Mouse (Mus musculus) heart, embryonic 14.5 days (tissue): ENCODE data around the gene Dusp12. TPM values are rescaled to one million over a fixed set of nuclear protein-coding genes. Genes with fewer than 3 reads are reported as not detected.

Experiments used
- ATAC-seq: fragments of 200-750 bp; cut with Nextera tagmentation; 2 replicates; pipeline ENCODE4 v1.8.0; 2017; ENCODE audit warnings: low read depth, moderate TSS enrichment; ENCODE audit not compliant: insufficient number of reproducible peaks, insufficient read depth, low FRiP score
- H3K27ac ChIP-seq, 2 experiments: fragments of 200-500 bp in 1 of 2; fragments of 300-500 bp in 1 of 2; sonication (generic) in 1 of 2; replicated peaks in 1 of 2; 2 replicates each; pipeline ENCODE4 v1.5.1; 2012 to 2014; ENCODE audit warnings: low read depth in 2 of 2, low read length in 2 of 2, control low read depth in 1 of 2, mild to moderate bottlenecking in 1 of 2, mixed read lengths in 1 of 2; ENCODE audit not compliant: control insufficient read depth in 1 of 2, insufficient read depth in 1 of 2
- H3K27me3 ChIP-seq: fragments of 300-500 bp; sonication (generic); 2 replicates; pipeline ENCODE4 v1.6.1; 2014; ENCODE audit warnings: mild to moderate bottlenecking, low read length, control low read depth; ENCODE audit not compliant: control insufficient read depth, insufficient read depth
- H3K36me3 ChIP-seq: fragments of 300-500 bp; sonication (generic); 2 replicates; pipeline ENCODE4 v1.6.1; 2014; ENCODE audit warnings: mild to moderate bottlenecking, control low read depth, low read length, mixed read lengths; ENCODE audit not compliant: control insufficient read depth, insufficient read depth
- H3K4me1 ChIP-seq, 2 experiments: fragments of 200-500 bp in 1 of 2; fragments of 300-500 bp in 1 of 2; sonication (generic) in 1 of 2; 2 replicates each; pipeline ENCODE4 v1.6.1; 2012 to 2014; ENCODE audit warnings: low read length in 2 of 2, control low read depth in 1 of 2, mixed read lengths in 1 of 2; ENCODE audit not compliant: control insufficient read depth in 2 of 2, insufficient read depth in 2 of 2
- H3K4me2 ChIP-seq: fragments of 300-500 bp; sonication (generic); 2 replicates; pipeline ENCODE4 v1.6.1; 2014; ENCODE audit warnings: mild to moderate bottlenecking, low read length
- H3K4me3 ChIP-seq, 2 experiments: fragments of 200-500 bp in 1 of 2; fragments of 300-500 bp in 1 of 2; sonication (generic) in 1 of 2; 2 replicates each; pipeline ENCODE4 v1.5.1; 2012 to 2014; ENCODE audit warnings: low read length in 2 of 2, mild to moderate bottlenecking in 2 of 2, control low read depth in 1 of 2, low read depth in 1 of 2, moderate library complexity in 1 of 2; ENCODE audit not compliant: control insufficient read depth in 1 of 2, insufficient read depth in 1 of 2
- H3K9ac ChIP-seq: fragments of 300-500 bp; sonication (generic); 2 replicates; pipeline ENCODE4 v1.6.1; 2014; ENCODE audit warnings: mild to moderate bottlenecking, low read length
- H3K9me3 ChIP-seq: fragments of 300-500 bp; sonication (generic); 2 replicates; pipeline ENCODE4 v1.6.1; 2016; ENCODE audit warnings: low read length, control low read depth; ENCODE audit not compliant: control insufficient read depth
- WGBS: fragments of 180-500 bp; shearing (Covaris S2); extraction: QIAGEN DNeasy Blood & Tissue Kit; methylation state at CpG from one replicate; pipeline ENCODE4 v1.1.7; 2014; 5-methylcytosine and 5-hydroxymethylcytosine counted together
- polyA plus RNA-seq: library from polyadenylated mRNA; unstranded; fragments of >200 nt; fragmentation: Nextera tagmentation; extraction: Ambion mirVana; gene quantifications from 2 replicates; pipeline ENCODE4 v1.2.1, GENCODE M21; 2014

Gene Dusp12
- polyA plus RNA-seq, 1 experiment from 2014 or later, result 27.5 TPM

DNA sequence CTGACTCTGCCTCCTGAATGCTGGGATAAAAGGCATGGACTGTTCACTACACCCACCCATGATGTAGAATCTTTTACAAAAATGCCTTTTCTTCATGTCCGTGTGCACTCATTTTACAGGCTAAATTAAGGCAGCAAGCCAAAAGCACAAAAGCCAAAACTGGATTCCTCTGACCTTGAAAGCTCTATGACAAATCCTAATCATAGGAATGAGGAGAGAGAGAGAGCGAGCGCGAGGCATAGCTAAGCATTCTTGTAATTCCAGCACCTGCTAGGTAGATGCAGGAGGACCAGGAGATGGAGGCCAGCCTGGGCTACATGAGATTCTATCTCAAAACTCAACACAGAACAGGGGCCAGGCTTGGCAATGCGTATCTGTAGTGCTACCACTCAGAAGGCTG is 8.4 kb downstream of the Dusp12 start:
- peaks cover 74% of the 10 kb centered on the region for H3K36me3 ChIP-seq
- H3K27me3 ChIP-seq, result no peaks in the 10 kb centered on the region

DNA sequence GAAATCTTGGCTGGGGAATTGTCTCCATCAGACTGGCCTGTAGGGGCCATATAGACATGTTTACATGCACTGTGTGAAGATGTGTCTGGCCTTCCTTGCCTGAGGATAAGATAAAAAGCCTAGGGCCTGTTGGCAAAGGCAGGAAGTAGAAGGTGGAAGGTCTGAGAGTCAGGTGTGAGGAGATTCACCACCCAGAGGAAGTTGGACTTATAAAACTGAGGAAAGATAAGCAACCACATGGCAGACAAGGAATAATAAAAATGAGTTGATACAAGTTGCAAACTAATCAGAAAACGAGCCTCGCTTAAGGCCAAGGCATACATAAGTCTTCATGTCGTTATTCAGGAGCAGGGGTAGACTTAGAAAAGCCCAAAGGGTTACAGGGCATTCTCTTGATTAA is 9.7 kb downstream of the Dusp12 start:
- no peaks in the 10 kb centered on the region for H3K27me3 ChIP-seq
- no peaks in the 10 kb centered on the region; a peak in 1 of 4 replicates for H3K4me1 ChIP-seq
- no peak overlapping the region for H3K4me3 ChIP-seq
- no peak overlapping the region for H3K4me2 ChIP-seq
- H3K9ac ChIP-seq, result no peak overlapping the region
- WGBS, result 84% methylated on average over 3 of the region's 3 CpGs
- ATAC-seq, result no peak
- H3K36me3 ChIP-seq, result peaks cover 72% of the 10 kb centered on the region
- no peak overlapping the region for H3K27ac ChIP-seq
- no peaks in the 10 kb centered on the region for H3K9me3 ChIP-seq

More for the DNA sequence above, 8.4 kb downstream of the Dusp12 start:
- H3K27ac ChIP-seq, result 0 out of 4 replicates have a peak overlapping the region, but pooled peaks of 1 of the 2 experiments have one; percentile 14
- H3K4me1 ChIP-seq, result no peaks in the 10 kb centered on the region; a peak in 1 of 4 replicates
- no peak overlapping the region for H3K4me2 ChIP-seq
- H3K9me3 ChIP-seq, result no peaks in the 10 kb centered on the region
- 40% methylated on average over 5 of the region's 5 CpGs for WGBS
- ATAC-seq, result no peak
- no peak overlapping the region for H3K4me3 ChIP-seq
- H3K9ac ChIP-seq, result no peak overlapping the region

- Histone ChIP-seq H3K27ac (no peak overlapping the region), H3K36me3 (peaks cover 46% of the 10 kb centered on the region), H3K4me2 (no peak overlapping the region), H3K27me3 (no peaks in the 10 kb centered on the region), H3K9ac (no peak overlapping the region), H3K4me3 (no peak overlapping the region), H3K9me3 (no peaks in the 10 kb centered on the region), H3K4me1 (peaks cover 0 to under 1% of the 10 kb centered on the region in 2 experiments; a peak in 2 of 4 replicates)
- WGBS, result 95% methylated on average over 2 of the region's 2 CpGs
- no peak for ATAC-seq
Measured at GRCm38 (mm10) chr1:170871961-170872360, 13.4 kb downstream of the Dusp12 start.

DNA sequence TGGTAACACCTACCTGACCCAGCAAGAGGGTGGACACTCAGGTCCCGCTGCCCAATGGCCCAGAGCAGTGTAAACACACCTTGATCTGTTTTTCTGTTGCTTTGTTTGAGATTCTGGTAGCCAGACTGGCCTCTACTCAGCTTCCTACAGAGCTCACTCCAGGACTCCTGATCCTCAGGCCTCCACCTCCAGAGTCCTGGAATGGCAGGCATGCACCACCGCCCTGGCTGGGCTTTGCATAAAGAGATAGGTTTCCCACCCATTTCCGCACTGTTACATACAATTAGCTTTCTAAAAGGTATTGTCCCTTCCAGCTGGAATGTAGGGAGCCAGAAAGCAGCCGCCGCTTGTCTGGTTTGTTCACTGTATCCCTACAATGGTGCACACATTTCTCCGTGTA is 13.9 kb downstream of the Dusp12 start:
- H3K4me2 ChIP-seq, result no peak overlapping the region
- H3K9ac ChIP-seq, result no peak overlapping the region
- H3K4me1 ChIP-seq, result peaks cover 0 to 6% of the 10 kb centered on the region in 2 experiments; a peak in 2 of 4 replicates
- peaks cover 40% of the 10 kb centered on the region for H3K36me3 ChIP-seq
- 82% methylated on average over 6 of the region's 6 CpGs for WGBS
- ATAC-seq, result no peak
- no peak overlapping the region for H3K27ac ChIP-seq
- H3K27me3 ChIP-seq, result no peaks in the 10 kb centered on the region
- no peak overlapping the region for H3K4me3 ChIP-seq
- H3K9me3 ChIP-seq, result no peaks in the 10 kb centered on the region

DNA sequence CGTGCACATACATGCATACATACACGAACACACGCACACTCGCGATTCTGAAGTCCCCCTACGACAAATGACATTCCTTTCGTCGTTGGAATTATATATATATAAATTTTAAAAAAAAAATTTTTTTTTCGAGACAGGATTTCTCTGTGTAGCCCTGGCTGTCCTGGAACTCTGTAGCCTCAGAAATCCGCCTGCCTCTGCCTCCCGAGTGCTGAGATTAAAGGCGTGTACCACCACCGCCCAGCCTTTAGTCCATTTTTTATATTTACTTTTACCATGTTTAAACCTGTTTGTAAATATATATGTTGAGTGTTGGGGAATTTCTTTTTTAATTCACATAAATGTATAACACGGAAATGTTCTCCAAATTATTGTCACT is 16.4 kb downstream of the Dusp12 start:
- H3K4me1 ChIP-seq, result peaks cover 2 to 17% of the 10 kb centered on the region in 2 experiments; a peak in 3 of 4 replicates
- WGBS, result 16% methylated on average over 14 of the region's 14 CpGs
- H3K9ac ChIP-seq, result peak overlapping the region; percentile 91
- peak overlapping the region; percentile 55 to 89 for H3K4me3 ChIP-seq
- H3K36me3 ChIP-seq, result peaks cover 16% of the 10 kb centered on the region
- no peaks in the 10 kb centered on the region for H3K27me3 ChIP-seq
- peak overlapping the region; percentile 93 for H3K4me2 ChIP-seq
- H3K27ac ChIP-seq, result no peak overlapping the region
- no peak for ATAC-seq
- H3K9me3 ChIP-seq, result no peaks in the 10 kb centered on the region

DNA sequence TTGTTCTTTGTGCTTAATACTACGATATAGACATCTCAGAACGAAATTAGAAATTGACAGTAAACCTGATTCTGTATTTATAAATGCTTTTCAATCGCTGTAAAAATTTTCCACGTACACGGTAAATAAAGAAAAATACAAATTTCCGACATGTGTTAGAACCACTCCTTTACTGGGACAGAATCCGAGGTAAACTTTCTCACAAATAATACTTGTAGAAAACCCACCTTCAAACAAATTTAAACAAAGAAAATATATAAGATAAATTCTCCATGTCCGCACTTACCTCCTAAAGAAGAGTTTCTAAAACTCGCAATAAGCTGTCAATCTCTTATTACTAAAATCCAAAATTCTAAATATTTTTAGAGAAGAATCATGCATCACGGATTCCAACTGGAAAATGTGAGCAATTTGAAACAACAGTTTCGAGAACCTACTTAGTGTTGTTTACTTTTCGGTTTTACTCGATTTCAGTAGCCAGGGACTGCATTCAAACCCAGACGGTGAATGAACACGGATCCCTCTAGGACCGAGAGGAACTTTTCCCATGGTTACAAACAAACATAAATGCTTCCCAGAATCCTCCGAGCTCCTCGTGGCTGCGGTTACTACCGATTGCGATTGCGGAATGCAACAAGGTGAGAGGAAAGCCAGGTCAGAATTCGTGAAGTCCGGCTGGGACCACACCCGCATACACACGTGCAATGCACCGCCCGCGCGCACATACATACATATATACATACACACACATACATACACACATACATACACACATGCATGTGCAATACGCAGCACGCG is 17.0 kb downstream of the Dusp12 start:
- peak overlapping the region; percentile 93 for H3K4me2 ChIP-seq
- peaks cover 11% of the 10 kb centered on the region for H3K36me3 ChIP-seq
- peak overlapping the region in 1 of 2 experiments; percentile 86; a peak in 2 of 4 replicates for H3K27ac ChIP-seq
- no peaks in the 10 kb centered on the region for H3K9me3 ChIP-seq
- peaks cover 2 to 17% of the 10 kb centered on the region in 2 experiments; a peak in 3 of 4 replicates for H3K4me1 ChIP-seq
- H3K27me3 ChIP-seq, result no peaks in the 10 kb centered on the region
- peak overlapping the region; percentile 91 for H3K9ac ChIP-seq
- under 1% methylated on average over 33 of the region's 33 CpGs for WGBS
- ATAC-seq, result peak; percentile 62; the same call in 1 of the 2 replicates
- H3K4me3 ChIP-seq, result peak overlapping the region; percentile 89 to 97

- under 1% methylated on average over 25 of the region's 25 CpGs for WGBS
- peak within 1 kb of the TSS; percentile 93 for H3K4me2 ChIP-seq
- H3K4me3 ChIP-seq, result peak within 1 kb of the TSS; percentile 89 to 97
- no peaks in the 10 kb centered on the region for H3K9me3 ChIP-seq
- peak within 1 kb of the TSS; percentile 81 to 86 for H3K27ac ChIP-seq
- H3K9ac ChIP-seq, result peak within 1 kb of the TSS; percentile 91
- ATAC-seq, result peak; percentile 66; the same call in 1 of the 2 replicates
- peaks cover 8% of the 10 kb centered on the region; the same call in 1 of the 2 replicates for H3K36me3 ChIP-seq
- H3K27me3 ChIP-seq, result no peaks in the 10 kb centered on the region
- H3K4me1 ChIP-seq, result peaks cover 2 to 18% of the 10 kb centered on the region in 2 experiments; a peak in 3 of 4 replicates
Measured at GRCm38 (mm10) chr1:170867691-170868105, 17.6 kb downstream of the Dusp12 start, which contains the start of gene Atf6. Gene Atf6, minus strand, starts transcription at chr1:170867771.
